Mouse (Mus musculus): ENCODE results near the gene Dhx16. TPM values are rescaled to one million over a fixed set of nuclear protein-coding genes. Genes with fewer than 3 reads are reported as not detected.
A peak's percentile ranks its signal among the peaks of the same experiment; 100 is the strongest.
"Not testable (repeated sequence)": the region's sequence is repeated elsewhere in the genome, so short reads cannot be mapped to it uniquely, and the experiment has no call there.

The Dhx16 gene
- polyA plus RNA-seq, 1 experiment from 2014 or later, result 44.2 TPM

GRCm38 (mm10) chr17:35838570-35838969 is 41.0 kb upstream of the Dhx16 start:
- H3K36me3 ChIP-seq, result peaks cover 20% of the 10 kb centered on the region
- peak overlapping the region; percentile 68 for H3K4me3 ChIP-seq (replicated peaks)
- 0 out of 2 replicates have a peak, but pooled peaks have one; percentile 18 for ATAC-seq
- H3K4me2 ChIP-seq (replicated peaks), result peak overlapping the region; percentile 70
- H3K4me1 ChIP-seq (replicated peaks), result peaks cover 24% of the 10 kb centered on the region
- WGBS, result 1% methylated on average over 5 of the region's 5 CpGs
- no peaks in the 10 kb centered on the region for H3K27me3 ChIP-seq (replicated peaks)
- H3K9ac ChIP-seq, result peak overlapping the region; percentile 36
- H3K9me3 ChIP-seq, result no peaks in the 10 kb centered on the region
- peak overlapping the region; percentile 84 for H3K27ac ChIP-seq

DNA sequence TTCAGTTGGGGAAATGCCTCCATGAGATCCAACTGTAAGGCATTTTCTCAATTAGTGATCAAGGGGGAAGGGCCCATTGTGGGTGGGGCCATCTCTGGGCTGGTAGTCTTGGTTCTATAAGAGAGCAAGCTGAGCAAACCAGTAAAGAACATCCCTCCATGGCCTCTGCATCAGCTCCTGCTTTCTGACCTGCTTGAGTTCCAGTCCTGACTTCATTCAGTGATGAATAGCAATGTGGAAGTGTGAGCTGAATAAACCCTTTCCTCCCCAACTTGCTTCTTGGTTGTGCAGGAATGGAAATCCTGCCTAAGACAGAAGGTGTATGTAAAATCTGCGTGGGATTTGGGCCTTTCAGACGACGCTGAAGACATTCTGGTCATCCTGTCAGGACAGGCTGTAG is 40.6 kb upstream of the Dhx16 start:
- Histone ChIP-seq H3K4me3 (replicated peaks) (peak overlapping the region; percentile 68), H3K27ac (peak overlapping the region; percentile 84)
- WGBS, result 50% methylated on average over 3 of the region's 3 CpGs

GRCm38 (mm10) chr17:35840561-35840960 is 39.1 kb upstream of the Dhx16 start:
- H3K4me2 ChIP-seq (replicated peaks), result peak overlapping the region; percentile 45
- H3K27me3 ChIP-seq (replicated peaks), result no peaks in the 10 kb centered on the region
- no peak overlapping the region for H3K9ac ChIP-seq
- peaks cover 14% of the 10 kb centered on the region for H3K36me3 ChIP-seq
- H3K27ac ChIP-seq, result peak overlapping the region; percentile 23; the same call in 1 of the 2 replicates
- no peak for ATAC-seq
- H3K4me1 ChIP-seq (replicated peaks), result peaks cover 13% of the 10 kb centered on the region
- whole genome bisulfite sequencing, result 49% methylated on average over 14 of the region's 14 CpGs
- peak overlapping the region; percentile 61 for H3K4me3 ChIP-seq (replicated peaks)
- H3K9me3 ChIP-seq, result no peaks in the 10 kb centered on the region

More for the DNA sequence above, 40.6 kb upstream of the Dhx16 start:
- ATAC-seq; H3K27me3 ChIP-seq (replicated peaks); H3K9me3 ChIP-seq: not testable (repeated sequence)
- peak overlapping the region; percentile 70 for H3K4me2 ChIP-seq (replicated peaks)
- peak overlapping the region; percentile 36; the same call in 1 of the 2 replicates for H3K9ac ChIP-seq
- peaks cover 23% of the 10 kb centered on the region for H3K4me1 ChIP-seq (replicated peaks)
- peaks cover 16% of the 10 kb centered on the region for H3K36me3 ChIP-seq

DNA sequence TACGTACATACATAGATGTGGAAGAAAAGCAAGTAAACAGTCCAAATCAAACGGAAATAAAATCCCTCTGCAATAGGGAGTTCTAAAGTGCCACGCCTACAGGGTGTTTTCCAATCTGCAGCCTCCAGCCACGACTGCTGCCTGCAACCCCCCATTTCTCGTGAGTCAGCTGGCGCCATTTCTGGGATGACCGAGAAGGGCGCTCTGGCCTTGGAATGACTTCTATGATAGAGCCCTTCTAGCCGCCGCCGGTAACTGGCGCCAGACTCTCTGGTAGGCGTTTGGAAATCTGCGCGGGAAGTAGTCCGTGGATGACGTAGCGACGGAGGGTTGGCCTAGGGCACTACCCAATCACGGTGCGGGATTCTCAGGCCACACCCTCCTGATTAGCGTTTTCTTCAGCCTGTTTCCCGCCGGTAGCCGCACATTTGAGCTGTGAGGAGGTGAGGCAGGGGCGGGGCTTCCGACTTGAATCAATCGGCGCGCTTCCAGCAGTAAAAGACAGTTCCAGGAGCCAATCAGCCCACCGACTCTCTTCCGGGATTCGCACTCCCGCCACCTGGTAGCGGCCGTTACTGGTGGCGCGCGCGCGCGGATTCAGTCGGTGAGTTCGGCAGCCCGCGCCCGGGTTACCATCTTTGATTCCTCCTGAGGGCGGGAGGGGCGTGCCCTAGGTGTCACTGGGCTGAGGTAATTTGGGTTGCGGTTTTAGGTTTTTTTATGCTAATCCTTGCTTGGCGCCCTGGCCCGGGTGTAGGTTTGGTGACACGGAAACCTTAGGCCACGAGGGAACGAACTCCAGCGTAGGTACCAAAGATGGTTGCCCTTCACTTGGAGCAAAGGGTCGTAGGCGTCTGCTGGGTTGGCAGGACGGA is 38.3 kb upstream of the Dhx16 start, which contains the start of gene Mdc1:
Gene Mdc1, plus strand, starts transcription at position 440 of the 875 bp plus-strand sequence.
- H3K27ac ChIP-seq, result peak within 1 kb of the TSS; percentile 78
- no peaks in the 10 kb centered on the region for H3K9me3 ChIP-seq
- peak within 1 kb of the TSS; percentile 66 for H3K4me2 ChIP-seq (replicated peaks)
- peak; percentile 92 for ATAC-seq
- peak within 1 kb of the TSS; percentile 61 for H3K4me3 ChIP-seq (replicated peaks)
- H3K27me3 ChIP-seq (replicated peaks), result no peaks in the 10 kb centered on the region
- peaks cover 15% of the 10 kb centered on the region for H3K36me3 ChIP-seq
- H3K9ac ChIP-seq, result peak within 1 kb of the TSS; percentile 60
- WGBS, result under 1% methylated on average over 59 of the region's 59 CpGs
- H3K4me1 ChIP-seq (replicated peaks), result peaks cover 8% of the 10 kb centered on the region; the same call in 1 of the 2 replicates

DNA sequence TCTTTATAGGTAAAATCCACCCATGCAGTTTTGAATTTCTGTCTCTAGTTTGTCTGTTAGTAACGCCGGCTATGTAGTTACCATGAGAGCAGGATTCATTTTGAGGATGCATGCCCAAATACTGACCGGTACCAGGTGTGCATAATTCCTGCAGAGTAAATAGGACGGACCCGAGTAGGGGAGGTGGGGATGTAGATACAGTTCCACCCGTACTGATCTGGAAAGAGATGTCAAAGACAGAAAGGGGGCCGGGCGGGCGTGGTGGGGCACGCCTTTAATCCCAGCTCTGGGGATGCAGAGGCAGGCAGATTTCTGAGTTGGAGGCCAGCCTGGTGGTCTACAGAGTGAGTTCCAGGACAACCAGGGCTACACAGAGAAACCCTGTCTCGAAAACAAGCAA is 37.6 kb upstream of the Dhx16 start:
- no peaks in the 10 kb centered on the region for H3K27me3 ChIP-seq (replicated peaks)
- no peaks in the 10 kb centered on the region for H3K9me3 ChIP-seq
- peak overlapping the region; percentile 60 for H3K9ac ChIP-seq
- WGBS, result 19% methylated on average over 11 of the region's 11 CpGs
- no peak for ATAC-seq
- peaks cover 8% of the 10 kb centered on the region; the same call in 1 of the 2 replicates for H3K4me1 ChIP-seq (replicated peaks)
- peak overlapping the region; percentile 66 for H3K4me2 ChIP-seq (replicated peaks)
- H3K27ac ChIP-seq, result peak overlapping the region; percentile 78
- peaks cover 16% of the 10 kb centered on the region for H3K36me3 ChIP-seq
- H3K4me3 ChIP-seq (replicated peaks), result peak overlapping the region; percentile 61

DNA sequence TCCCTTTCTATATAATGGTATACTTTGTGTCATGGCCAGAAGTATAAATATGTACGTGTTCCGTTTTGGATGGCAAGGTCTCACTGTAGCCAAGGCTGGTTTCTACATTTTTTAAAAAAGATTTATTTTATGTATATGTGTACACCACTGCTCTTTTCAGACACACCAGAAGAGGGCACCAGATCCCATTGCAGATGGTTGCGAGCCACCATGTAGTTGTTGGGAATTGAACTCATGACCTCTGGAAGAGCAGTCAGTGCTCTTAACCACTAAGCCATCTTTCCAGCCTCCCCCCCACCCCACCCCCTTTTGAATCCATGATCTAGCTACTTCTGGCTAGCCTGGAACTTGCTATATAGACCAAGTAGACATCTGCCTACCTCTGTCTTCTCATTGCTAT is 36.1 kb upstream of the Dhx16 start:
- H3K9me3 ChIP-seq, result no peaks in the 10 kb centered on the region
- peaks cover 27% of the 10 kb centered on the region for H3K36me3 ChIP-seq
- WGBS, result 98% methylated on average over 3 of the region's 3 CpGs
- no peak for ATAC-seq
- no peak overlapping the region for H3K4me2 ChIP-seq (replicated peaks)
- no peak overlapping the region for H3K9ac ChIP-seq
- no peaks in the 10 kb centered on the region for H3K27me3 ChIP-seq (replicated peaks)
- H3K27ac ChIP-seq, result no peak overlapping the region
- no peak overlapping the region for H3K4me3 ChIP-seq (replicated peaks)
- H3K4me1 ChIP-seq (replicated peaks), result peaks cover 8% of the 10 kb centered on the region; the same call in 1 of the 2 replicates

GRCm38 (mm10) chr17:35848112-35848511 is 31.5 kb upstream of the Dhx16 start:
- peak; percentile 56 for ATAC-seq
- H3K4me3 ChIP-seq (replicated peaks), result no peak overlapping the region
- no peaks in the 10 kb centered on the region for H3K27me3 ChIP-seq (replicated peaks)
- H3K4me2 ChIP-seq (replicated peaks), result no peak overlapping the region
- peaks cover 58% of the 10 kb centered on the region for H3K36me3 ChIP-seq
- H3K9ac ChIP-seq, result no peak overlapping the region
- WGBS, result 46% methylated on average over 1 of the region's 1 CpGs
- no peak overlapping the region for H3K27ac ChIP-seq
- no peaks in the 10 kb centered on the region for H3K9me3 ChIP-seq
- no peaks in the 10 kb centered on the region for H3K4me1 ChIP-seq (replicated peaks)

GRCm38 (mm10) chr17:35850974-35851373 is 28.6 kb upstream of the Dhx16 start:
- no peaks in the 10 kb centered on the region for H3K9me3 ChIP-seq
- H3K36me3 ChIP-seq, result peaks cover 56% of the 10 kb centered on the region
- H3K4me1 ChIP-seq (replicated peaks), result no peaks in the 10 kb centered on the region
- ATAC-seq, result no peak
- H3K4me3 ChIP-seq (replicated peaks), result no peak overlapping the region
- H3K9ac ChIP-seq, result no peak overlapping the region
- H3K27me3 ChIP-seq (replicated peaks), result no peaks in the 10 kb centered on the region
- no peak overlapping the region for H3K27ac ChIP-seq
- H3K4me2 ChIP-seq (replicated peaks), result no peak overlapping the region
- WGBS, result 83% methylated on average over 3 of the region's 3 CpGs

DNA sequence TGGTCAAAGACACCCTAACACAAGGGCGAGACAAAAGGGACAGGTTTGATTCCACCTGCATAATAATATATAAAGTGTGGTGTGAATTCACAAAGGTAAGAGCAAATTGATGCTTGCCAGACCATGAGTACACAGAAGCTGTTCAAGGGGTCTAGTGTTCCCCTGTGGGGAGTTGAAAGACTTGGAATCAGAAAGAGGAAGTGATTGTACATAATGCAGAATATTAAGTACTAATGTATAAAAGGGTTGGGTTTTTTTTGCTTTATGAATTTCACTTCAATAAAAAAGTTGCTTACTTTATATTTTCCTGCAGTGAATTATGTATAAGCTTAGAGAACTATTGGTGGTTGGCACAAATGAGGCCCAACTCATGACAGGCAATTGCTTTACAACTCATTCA is 20.2 kb upstream of the Dhx16 start:
- peaks cover 10% of the 10 kb centered on the region; the same call in 1 of the 2 replicates for H3K4me1 ChIP-seq (replicated peaks)
- no peaks in the 10 kb centered on the region for H3K9me3 ChIP-seq
- peaks cover 14% of the 10 kb centered on the region; the same call in 1 of the 2 replicates for H3K36me3 ChIP-seq
- H3K4me2 ChIP-seq (replicated peaks), result no peak overlapping the region
- H3K27ac ChIP-seq, result no peak overlapping the region
- no peak for ATAC-seq
- no peak overlapping the region for H3K9ac ChIP-seq
- WGBS, result 91% methylated on average over 1 of the region's 1 CpGs
- no peak overlapping the region for H3K4me3 ChIP-seq (replicated peaks)
- no peaks in the 10 kb centered on the region for H3K27me3 ChIP-seq (replicated peaks)

DNA sequence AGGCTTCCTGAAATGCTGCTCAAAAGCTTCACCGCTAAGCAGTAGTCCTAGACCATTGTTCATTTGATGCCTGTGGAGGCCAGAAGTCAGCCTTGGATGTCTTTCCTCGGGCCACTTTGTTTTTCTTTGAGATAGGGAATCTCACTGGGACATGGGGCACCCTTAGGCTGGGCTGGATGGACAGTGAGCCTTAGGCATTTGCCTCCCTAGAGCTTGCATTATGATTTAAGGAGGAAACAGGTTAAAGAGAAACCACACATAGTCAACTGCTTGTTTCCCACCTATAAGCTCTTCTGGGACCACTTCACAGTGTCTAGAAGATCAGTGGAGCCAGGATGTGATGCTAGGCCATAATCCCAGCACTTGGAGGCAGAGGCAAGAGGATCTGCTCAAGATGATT is 19.8 kb upstream of the Dhx16 start:
- H3K27me3 ChIP-seq (replicated peaks), result no peaks in the 10 kb centered on the region
- 72% methylated on average over 2 of the region's 2 CpGs for WGBS
- H3K4me1 ChIP-seq (replicated peaks), result peaks cover 12% of the 10 kb centered on the region
- H3K4me3 ChIP-seq (replicated peaks), result no peak overlapping the region
- no peak overlapping the region for H3K4me2 ChIP-seq (replicated peaks)
- peaks cover 13% of the 10 kb centered on the region; the same call in 1 of the 2 replicates for H3K36me3 ChIP-seq
- no peaks in the 10 kb centered on the region for H3K9me3 ChIP-seq
- ATAC-seq, result no peak
- no peak overlapping the region for H3K27ac ChIP-seq
- H3K9ac ChIP-seq, result no peak overlapping the region

DNA sequence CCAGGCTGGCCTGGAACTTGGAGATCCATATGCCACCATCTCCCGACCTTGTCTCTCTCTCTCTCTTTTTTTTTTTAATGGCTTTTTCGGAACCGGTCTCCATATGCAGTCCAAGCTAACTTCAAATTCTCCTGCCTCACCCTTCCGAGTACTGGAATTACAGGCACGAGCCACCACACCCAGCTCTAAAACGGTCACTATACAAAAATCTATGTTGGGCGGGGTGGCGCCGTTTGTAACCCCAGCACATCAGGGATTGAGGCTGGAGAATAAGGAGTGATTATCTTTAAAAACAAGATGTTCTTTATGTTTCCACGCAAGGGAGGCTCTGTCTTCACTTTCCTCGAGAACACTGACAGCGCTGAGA is 18.8 kb upstream of the Dhx16 start:
- H3K36me3 ChIP-seq, result peaks cover 13% of the 10 kb centered on the region; the same call in 1 of the 2 replicates
- H3K9ac ChIP-seq, result peak overlapping the region; percentile 85
- H3K4me3 ChIP-seq (replicated peaks), result peak overlapping the region; percentile 88
- H3K27me3 ChIP-seq (replicated peaks), result no peaks in the 10 kb centered on the region
- peak; percentile 19 for ATAC-seq
- peaks cover 18% of the 10 kb centered on the region for H3K4me1 ChIP-seq (replicated peaks)
- H3K9me3 ChIP-seq, result no peaks in the 10 kb centered on the region
- WGBS, result 3% methylated on average over 12 of the region's 12 CpGs
- peak overlapping the region; percentile 92 for H3K27ac ChIP-seq
- H3K4me2 ChIP-seq (replicated peaks), result peak overlapping the region; percentile 74

DNA sequence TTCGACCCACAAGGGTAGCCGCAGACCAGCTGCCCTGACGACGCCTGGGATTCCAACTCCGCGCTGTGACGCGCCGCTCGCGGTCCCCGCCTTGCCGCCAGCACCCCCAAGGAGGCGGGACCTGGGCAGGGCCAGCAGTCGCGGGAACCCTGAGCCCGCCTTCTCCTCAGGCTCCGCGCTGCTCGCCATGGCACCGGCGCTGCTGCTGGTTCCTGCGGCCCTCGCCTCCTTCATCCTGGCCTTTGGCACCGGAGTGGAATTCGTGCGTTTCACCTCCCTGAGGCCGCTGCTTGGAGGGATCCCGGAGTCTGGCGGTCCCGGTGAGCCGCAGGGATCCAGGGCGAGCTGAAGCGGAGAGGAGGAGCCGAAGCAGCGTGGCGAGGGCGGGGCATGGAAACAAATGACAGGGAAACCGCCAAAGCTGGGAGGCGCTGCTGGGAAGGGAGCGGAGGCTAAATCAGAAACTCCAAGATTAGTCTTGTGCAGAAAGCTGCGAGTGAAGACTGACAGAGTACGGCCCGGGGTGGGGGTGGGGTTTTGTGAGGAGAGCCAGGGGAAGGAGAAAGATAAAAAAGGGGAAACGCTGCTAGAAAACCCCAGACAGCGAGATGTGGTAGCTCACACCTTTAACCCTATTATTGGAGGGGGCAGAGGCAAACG is 18.3 kb upstream of the Dhx16 start, which contains the start of gene Nrm:
Gene Nrm, plus strand, starts transcription at position 121 of the 660 bp plus-strand sequence.
- Histone ChIP-seq H3K9ac (peak within 1 kb of the TSS; percentile 85), H3K4me3 (replicated peaks) (peak within 1 kb of the TSS; percentile 88), H3K9me3 (no peaks in the 10 kb centered on the region), H3K36me3 (peaks cover 13% of the 10 kb centered on the region; the same call in 1 of the 2 replicates), H3K27me3 (replicated peaks) (no peaks in the 10 kb centered on the region), H3K4me2 (replicated peaks) (peak within 1 kb of the TSS; percentile 74), H3K4me1 (replicated peaks) (peaks cover 18% of the 10 kb centered on the region), H3K27ac (peak within 1 kb of the TSS; percentile 92)
- WGBS, result under 1% methylated on average over 47 of the region's 47 CpGs
- peak; percentile 95 for ATAC-seq
